Mouse (Mus musculus): ENCODE results near the gene 4931429L15Rik.
A peak's percentile ranks its signal among the peaks of the same experiment; 100 is the strongest.

Gene 4931429L15Rik

DNA sequence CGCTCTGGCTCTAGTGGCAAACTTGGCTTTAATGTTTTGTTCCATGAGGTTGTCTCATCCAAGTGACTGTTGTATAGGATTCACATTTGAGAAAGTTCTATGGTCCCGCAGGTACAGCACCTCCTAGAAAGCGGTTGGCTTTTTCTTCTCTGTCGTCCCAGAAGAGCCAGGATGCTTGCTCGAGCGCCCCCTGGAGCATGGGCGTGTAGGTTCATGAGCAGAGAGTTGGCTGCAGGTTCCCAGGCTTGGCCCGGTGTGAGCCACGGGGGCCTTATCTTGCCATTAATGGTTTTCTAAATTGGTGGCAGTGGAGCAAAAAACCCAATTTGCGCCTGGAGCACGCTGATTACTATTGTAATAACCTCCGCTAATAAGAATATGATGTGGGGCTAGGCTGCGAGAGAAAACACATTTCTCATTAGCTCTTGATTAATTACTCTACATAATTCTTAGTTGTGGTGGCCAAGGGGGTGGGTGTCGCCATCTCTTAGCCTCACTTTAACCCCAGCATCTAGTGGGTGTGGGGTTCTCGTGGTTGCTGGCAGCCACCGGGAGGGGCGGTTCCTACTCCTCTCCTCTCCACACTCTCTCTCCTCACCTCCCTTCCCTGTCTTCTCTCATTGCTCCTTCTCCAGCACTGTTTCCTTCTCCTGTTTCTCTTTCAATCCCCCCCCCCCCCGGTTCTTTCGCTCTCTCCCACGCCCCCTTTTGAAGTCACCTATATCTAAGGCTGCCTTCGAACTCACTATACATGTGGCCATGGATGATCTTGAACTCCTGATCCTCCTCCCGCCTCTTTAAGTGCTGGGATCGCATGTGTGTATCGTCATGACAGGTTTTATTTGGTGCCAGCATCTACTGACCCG is 8.2 kb upstream of the 4931429L15Rik start:
- DNase-seq: peak; percentile 62 to 65

DNA sequence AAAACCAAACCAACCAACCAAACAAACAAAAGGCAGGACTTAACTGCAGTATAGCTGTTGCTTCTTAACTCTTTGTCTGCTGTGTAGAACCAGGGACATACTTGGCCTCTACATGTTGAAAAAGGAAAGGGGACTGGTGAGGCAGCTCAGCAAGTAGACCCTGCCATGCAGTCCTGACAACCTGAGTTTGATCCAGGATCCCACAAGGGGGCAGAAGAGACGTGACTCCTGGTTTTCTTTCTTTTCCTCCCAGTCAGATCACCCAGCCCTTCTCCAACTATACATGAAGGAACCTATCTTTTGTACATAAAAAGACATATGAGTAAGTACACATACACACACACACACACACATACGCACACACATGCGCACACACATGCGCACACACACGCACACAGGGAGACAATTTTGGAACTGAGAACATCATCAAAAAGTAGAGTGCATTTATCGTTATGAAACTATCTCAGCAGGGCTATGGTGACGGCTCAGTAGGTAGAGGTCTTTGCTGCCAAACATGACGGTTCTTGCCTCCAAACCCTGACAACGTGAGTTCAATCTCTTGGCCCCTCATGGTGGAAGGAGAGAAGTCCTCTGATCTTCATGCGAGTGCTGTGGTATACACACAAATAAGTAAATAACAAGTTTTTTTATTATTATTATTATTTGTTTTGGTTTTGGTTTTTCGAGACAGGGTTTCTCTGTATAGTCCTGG is 7.1 kb upstream of the 4931429L15Rik start:
- DNase-seq: peak in 1 of 2 experiments; percentile 33

DNA sequence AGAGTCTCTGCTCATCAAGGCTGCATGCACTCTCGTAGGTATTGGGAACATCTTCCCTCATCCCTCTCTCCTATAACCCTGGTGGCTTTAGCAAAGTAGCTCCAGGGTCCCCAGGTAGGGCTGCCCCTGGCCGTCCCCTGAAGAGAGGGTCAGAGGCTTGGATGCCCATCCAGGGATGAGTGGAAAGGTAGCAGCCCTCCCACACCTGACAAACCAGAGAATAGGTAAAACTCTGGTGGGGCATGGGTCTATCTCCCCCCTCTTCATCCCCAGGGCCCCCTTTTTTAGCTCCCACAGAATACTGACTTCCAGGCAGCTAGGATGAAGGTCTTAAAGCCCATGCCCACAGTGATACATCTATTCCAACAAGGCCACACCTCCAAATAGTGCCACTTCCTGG is 675 bp upstream of the 4931429L15Rik start:
- DNase-seq: no peak

DNA sequence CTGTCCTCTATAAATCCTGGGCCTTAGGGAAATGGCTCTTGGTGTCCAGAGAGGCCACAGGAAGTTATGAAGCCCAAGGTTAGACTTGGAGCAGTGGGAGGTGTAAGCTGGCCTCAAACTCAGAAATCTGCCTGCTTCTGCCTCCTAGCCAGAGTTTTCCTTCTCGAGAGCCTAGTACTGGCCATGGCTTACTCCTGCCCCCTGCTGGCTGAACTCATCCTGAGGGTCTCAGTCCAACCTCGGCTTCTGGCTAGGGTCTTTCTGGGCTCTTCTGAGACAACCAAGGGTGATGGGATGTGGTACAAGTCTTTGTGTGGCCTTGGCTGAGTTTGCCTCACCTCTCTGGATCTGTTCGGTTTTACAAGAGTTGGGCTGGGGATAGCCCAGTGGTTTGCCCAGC is 1.8 kb downstream of the 4931429L15Rik start:
- DNase-seq: no peak

DNA sequence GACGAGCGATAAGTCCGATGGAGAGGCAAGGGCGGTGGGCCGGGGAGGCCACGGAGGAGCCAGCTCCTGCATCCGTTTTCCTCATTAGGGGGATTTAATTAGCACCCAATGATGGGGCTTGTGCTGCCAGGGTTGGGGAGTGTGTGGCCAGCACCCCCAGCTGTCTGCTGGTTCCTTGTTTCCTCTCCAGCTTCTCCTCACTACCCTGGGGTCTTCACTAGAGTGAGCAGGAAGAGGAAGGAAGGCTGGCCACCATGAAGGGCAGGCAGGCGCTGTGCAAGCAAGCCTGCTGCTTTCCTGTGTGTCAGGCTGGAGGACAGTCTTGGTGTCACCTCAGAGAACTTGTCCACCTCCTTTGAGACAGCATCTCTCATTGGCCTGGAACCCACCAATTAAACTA is 2.9 kb downstream of the 4931429L15Rik start:
- DNase-seq: peak; percentile 44 to 55

DNA sequence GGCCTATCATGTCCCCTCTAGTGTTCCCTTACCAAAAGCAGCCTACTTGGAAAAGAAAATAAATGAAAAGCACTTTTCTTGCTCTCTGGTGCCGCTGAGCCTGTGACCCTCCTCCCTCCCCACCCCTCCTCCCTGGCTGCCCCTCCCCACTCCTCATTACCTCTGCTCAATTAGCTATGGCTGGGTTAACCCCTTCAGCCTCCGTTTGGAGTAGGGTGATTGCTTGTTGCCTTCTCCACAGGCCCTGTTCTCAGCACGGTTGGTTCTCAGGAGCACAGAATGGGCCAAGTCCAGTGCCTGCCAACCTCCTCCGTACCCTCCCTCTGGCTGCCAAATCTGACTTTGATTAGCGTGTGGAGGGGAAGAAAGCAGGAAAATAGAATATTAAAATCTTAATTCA is 3.4 kb downstream of the 4931429L15Rik start:
- peak; percentile 64 to 82 for DNase-seq

DNA sequence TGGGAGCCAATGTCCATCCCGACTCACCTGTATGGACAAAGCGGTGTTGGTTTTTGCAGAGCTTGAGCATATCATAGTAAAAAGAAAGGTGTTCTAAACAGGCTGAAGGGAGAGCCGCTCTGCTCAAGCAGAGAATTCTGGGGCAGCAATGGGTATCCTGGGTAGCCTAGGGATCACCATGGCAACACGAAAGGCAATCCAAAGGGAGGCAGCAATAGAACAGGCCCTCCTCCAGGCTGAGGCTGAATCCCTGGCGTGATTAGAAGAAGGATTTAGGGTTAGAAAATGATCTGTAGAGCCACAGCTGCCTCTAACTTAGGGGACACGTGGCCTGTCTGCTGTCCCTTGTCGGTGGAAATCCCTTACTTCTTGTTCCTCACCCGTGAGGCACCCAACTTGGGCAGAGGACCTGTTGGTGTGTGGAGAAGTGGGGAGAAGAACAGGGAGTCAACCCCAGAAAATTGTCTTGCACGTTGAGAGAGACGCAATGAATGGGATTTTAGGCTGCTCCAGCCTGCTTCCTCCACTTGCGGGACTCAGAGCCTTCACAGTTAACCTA is 3.9 kb downstream of the 4931429L15Rik start:
- DNase-seq: peak in 1 of 2 experiments; percentile 47

DNA sequence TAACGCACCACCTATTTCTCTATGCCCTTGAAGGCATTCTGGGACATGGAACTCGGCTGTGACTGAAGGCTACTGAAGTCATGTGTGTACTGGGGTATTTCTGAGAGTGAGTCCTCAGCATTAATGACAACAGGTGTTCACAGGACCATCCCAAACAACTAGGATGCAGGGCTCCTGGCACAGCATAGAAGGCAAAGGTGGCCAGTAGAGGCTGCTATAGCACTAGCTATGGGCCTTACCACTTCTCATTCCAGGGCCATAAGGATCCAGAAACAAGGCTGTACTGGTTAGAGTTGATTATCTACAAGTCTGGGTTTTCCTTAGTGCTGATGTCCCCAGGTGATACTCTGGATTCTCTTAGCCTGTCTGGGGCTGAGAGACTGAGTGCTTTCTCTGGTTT is 4.9 kb downstream of the 4931429L15Rik start:
- peak in 1 of 2 experiments; percentile 22 for DNase-seq

DNA sequence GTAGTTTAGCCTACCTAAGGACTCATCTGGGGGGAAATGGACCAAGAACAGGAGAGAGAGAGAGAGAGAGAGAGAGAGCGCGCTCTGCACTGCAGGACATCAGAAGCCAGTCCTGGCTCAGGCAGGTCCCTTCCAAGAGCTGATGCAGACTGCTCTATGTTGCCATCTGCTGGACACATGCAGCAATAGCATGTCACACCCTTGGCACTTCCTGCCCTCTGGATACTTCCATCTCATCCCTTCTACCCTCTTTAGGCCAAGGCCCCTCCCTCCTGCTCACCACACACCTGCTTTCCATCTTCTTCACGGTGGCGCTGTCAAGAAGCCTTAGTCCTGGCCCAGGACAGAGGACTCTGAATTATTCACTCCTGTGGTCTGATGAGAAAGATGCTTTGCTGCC is 5.3 kb downstream of the 4931429L15Rik start:
- peak; percentile 85 to 88 for DNase-seq

DNA sequence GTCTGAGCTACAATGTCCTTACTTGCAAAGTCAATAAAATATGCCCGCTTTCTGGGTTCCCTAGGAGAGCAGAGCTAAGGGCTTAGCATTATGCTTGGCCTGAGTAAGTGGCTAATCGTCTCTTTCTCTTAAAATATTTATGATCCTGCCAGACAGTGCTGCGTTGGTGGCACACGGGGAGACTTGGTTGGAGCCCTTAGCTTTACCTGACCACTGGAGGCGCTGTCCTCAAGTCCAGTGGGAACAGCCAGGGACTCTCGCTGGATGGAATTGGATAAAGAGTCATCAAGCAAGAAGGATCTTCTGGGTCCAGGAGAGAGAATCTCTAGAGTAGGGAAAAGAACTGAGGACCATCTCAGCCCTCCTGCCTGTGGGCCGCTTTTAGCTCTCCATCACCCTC is 10.7 kb downstream of the 4931429L15Rik start:
- DNase-seq: peak; percentile 48 to 53

DNA sequence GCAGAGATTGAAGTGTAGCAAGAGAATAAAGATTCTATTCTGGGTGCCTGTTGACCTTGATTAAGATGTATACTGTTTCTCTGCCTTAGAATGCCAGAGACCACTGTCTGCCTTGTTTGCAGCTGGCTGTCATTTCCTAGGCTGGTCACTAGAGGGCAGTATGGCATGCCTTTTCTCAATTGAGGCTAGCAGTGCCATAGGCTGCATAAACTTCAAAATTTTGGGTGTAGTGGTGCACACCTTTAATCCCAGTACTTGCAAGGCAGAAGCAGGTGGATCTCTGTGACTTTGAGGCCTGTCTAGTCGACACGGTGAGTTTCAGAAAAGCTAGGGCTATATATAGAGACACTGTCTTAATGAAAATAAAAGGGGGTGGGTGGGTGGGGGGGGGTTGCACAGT is 17.6 kb downstream of the 4931429L15Rik start:
- DNase-seq: peak; percentile 76 to 83

DNA sequence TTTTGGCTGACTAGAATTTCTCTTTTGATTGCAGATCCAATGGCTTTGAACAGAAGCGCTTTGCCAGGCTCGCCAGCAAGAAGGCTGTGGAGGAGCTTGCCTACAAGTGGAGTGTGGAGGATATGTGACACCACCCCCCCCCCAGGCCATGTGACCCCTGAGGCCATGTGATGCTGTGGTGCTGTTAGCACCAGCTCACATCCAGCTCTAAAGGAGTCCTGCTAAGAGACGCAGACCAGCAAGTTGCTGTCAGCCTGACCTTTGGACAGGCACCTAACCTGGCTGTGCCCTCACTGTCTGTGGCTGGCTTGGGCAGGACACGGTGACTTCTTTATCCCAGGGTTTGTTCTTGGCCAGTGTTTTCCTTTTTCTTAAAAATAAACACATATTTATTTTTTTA is 21.4 kb downstream of the 4931429L15Rik start:
- no peak for DNase-seq

DNA sequence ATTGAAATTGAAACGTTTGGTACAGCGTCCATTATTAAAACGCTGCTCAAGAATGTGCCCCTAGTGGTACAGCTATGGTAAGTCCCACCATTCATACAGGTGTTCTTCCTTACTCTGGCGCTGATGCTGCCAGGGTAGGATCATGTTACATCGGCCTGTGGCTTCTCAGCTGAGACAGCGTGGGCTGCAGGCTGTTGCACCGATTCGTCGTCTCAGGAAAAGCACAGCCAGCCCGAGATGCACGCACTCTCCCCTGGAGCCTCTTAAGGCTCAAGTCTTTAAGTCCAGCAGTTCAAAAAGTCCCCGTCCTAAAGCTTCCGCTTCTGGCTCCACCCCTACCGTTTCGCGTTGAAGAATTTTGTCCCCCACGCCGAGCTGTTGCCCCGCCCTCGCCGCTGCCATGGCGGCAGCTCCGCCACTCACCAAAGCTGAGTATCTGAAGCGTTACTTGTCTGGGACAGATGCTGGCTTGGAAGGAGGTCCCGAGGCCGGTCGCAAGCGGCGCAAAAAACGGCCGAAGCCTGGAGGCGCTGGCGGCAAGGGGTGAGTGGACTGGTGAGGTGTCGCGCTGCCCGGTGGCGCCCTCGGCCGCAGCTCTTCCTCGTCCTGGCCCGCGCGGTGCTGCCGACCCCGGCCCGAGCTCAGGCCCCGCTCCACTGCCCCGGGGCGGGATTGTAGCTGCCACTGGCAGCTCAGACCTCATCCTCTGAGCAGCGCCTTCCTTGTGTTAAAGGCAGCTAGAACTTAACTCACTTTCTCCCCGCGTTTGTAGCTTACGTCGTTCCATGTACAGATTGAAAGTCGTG is 37.0 kb downstream of the 4931429L15Rik start, which contains the start of gene Bud13:
Bud13 (plus strand) TSS at position 378 of the 806 bp plus-strand sequence.
- peak; percentile 97 to 98 for DNase-seq

DNA sequence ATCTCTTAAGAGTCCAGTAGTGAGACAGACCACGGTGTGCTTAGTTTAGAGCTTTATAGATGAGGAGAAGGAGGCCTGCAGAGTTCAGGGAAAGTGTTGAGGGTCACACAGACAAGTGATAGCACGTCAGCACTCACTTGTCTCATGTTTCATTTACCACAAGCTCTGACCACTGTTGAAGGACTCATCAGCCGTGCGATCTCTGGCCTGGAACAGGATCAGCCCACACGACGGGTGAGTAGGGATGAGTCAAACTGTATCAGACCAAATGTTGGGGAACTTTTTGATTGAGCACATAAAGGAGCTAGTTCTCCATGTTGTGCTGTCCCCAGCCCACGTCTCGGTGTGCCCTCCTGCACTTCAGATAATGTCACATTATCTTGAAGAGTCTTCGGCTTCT is 45.3 kb downstream of the 4931429L15Rik start:
- no peak for DNase-seq

DNA sequence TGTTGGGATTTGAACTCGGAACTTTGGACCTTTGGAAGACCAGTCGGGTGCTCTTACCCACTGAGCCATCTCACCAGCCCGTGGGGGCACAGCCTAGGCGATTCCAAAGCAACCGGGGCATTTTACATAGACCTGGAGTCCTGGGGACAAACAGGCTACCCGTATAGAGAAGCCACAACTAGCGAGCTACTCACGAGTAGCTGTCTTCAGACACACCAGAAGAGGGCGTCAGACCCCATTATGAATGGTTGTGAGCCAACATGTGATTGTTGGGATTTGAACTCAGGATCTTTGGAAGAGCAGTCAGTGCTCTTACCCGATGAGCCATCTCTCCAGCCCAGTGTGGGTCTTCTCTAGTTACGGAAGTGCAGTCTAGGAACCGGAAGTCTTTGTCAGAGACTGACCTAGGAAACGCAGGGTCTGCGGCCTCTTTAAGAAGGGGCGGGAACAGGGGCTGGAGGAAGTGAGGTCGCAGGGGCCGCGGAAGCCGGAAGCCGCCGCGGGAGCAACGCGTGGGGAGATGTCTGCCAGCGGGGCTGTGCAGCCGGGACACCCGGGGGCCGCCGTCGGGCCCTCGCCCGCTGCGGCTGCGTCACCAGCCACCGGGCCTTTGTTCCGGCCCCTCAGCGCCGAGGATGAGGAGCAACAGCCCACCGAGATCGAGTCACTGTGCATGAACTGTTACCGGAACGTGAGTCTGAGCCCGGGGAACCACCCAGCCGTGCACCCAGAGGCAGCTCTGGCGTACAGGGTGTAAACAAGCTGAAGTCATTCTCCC is 46.9 kb downstream of the 4931429L15Rik start, which contains the start of gene Zpr1:
Zpr1 (plus strand) TSS at position 388 of the 778 bp plus-strand sequence.
- peak; percentile 89 to 91 for DNase-seq

DNA sequence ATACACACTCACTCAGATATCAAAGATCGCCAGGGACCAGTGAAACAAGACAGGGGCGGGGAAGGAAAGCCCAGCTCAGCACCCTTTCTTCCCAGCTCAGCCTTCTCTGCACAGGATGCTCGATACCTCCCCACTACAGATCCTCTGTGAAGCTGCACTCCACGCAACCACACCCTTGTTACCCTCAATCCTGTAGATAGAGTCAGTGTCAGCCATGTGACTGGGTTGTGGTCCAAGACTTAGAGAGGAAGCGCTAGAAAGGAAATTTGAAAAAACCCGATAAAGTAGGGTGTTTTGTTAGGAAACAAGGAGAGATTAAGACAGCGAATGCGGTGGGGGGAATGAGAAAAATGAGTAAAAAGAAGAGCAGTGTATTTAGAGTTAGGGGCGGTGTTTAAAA is 47.7 kb downstream of the 4931429L15Rik start:
- DNase-seq: no peak

DNA sequence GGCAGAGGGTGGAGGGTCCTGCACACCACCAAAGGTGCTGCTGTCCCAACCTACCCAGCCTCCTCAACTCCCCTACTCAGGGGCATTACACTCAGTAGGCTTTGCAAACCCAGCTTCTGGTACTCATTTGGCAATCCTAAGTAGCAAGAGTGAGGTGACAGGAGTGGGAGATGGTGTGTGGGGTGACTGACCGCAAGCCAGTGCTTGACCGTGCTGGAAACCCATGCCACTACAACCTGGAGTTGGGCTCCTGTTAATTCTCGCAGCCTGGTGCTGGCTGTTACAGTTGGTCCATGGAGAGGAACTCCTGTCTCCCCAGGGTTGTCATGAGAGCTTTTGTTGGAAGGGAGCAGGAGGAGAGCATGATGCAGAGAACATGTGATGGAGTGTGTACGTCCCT is 49.0 kb downstream of the 4931429L15Rik start:
- no peak for DNase-seq

DNA sequence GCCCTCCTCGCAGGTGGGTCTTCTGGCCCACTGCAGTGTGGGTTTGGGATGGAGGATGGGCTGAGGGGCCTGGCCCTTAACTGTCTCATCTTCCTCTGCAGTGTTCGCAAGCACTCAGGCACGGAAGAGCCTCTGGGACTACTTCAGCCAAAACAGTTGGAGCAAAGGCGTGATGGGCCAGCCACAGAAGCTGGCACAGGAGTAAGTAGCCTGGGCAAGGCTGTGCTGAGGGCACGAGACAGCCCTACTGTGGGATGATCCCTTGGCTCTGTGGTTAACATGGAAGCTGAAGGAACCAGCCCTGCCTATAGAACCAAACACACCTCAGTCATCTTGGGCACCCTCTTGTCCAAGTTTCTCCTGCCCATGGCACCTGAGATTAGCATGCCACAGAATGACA is 50.7 kb downstream of the 4931429L15Rik start:
- DNase-seq: no peak

DNA sequence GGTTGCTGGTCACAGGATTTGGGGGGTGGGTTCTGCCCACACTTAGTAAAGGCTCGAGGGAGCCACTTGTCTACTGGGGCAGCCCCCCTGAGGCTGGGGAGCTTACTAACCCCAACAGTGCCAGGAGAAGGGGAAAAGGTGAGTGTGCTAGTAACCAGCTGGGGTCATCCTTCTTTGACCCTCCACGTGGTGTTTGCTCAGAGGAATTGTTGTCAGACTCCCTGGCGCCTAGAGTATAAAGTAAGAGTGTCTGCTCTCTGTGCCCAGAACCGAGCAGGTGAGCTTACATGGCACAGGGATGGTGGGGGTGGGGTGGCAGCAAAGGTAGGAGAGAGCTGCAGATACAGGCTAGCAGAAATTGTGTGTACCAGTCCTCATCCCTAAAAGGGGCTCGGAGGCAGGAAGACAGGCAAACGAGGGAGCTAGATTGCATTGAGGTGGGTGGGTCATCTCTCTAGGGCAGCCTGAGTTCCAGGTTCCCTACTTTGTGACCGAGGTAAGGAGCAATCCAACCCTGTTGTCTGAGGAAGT is 51.4 kb downstream of the 4931429L15Rik start, which contains the start of gene Apoa5:
Apoa5 (plus strand) TSS at position 291 of the 531 bp plus-strand sequence.
- no peak for DNase-seq

DNA sequence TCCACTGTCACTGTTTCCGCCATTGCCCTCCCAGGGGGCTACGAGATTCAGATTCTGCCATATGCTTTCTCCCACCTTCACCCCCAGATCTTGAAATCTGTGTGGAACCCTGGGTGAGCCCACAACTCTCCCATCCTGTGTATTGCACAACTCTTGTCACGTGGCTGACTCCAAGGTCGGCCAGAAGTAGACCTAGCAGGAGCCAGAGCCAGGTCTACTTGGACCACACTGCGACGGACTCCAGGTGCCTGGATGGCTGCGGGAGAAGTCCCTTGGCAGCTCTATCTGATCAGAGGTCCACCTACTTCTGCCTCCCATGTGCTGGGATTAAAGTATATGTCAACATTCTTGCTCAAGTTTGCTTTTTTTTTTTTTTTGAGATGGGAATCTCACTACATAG is 58.7 kb downstream of the 4931429L15Rik start:
- DNase-seq: no peak

DNA sequence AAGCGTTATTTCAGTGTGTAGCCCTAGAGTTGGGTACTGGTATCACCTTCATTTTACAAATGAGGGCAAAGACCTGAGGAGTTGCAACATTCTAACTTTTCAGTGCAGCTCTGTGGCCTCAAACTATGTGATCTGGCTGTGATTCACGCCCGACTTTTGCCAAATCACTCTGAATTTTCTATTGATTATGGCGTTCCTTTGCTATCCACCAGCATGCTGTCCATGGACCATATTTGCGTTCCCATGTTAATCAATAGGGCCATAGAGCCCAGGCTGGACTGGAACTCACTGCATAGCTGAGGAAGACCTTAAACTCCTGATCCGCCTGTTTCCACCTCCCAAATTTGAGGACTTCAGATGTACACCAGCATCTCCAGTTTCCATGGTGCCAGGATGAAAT is 60.7 kb downstream of the 4931429L15Rik start:
- no peak for DNase-seq

Measured in cerebellum, postnatal 10 days (tissue).